Mouse (Mus musculus) erythroblast, embryonic 14.5 days (primary cell): ENCODE measurements around the gene Chmp6.

Source experiments
- GATA1 ChIP-seq: IDR thresholded peaks from 2 replicates; pipeline ENCODE4 v1.6.1; 2012; ENCODE audit warnings: low read length, inconsistent platforms, mixed read lengths
- TAL1 ChIP-seq: IDR thresholded peaks from 3 replicates; pipeline ENCODE4 v1.6.1; 2012; ENCODE audit warnings: low read length, inconsistent platforms, mixed read lengths

DNA sequence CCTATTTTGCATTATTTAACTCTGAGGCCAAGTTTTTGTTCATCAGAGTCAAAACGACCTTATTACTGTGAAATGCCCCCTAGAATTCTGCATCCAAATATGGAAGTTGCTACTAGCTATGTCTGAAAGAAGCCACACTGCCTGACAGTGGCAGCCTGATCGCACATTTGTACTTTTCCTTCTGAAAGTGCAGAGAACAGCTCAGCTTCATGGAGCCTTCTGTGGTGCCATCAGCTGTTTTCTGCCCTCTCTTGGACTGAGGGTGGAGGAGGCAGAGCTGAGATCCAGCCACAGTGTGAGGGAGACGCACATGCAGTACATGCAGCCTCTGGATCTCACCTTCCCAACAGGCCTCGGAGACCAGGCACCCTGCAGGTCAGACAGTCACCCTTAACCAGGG lies 44.7 kb upstream of the Chmp6 start:
- no peak for TF ChIP-seq GATA1
- no peak for TF ChIP-seq TAL1
